Mouse (Mus musculus) left cerebral cortex, adult 18-20 months (tissue): ENCODE data around the gene Wdr3. TPM values are rescaled to one million over a fixed set of nuclear protein-coding genes. Genes with fewer than 3 reads are reported as not detected.

Experiments
- total RNA-seq, 2 experiments: library from RNA; stranded (reverse); gene quantifications; 2 replicates each; pipeline ENCODE4 v1.2.3; 2021

Wdr3 gene
- total RNA-seq, 2 experiments from 2014 or later: 22.9 to 25.2 TPM

Other genes with a start within 250 kb of the Wdr3 start
- 10 to 100 TPM; 37.9 to 38.7 TPM for gene Gdap2, start within 50 bp of the Wdr3 start, total RNA-seq